Mouse (Mus musculus): Measurements from ENCODE around the gene Pax2.

DNA sequence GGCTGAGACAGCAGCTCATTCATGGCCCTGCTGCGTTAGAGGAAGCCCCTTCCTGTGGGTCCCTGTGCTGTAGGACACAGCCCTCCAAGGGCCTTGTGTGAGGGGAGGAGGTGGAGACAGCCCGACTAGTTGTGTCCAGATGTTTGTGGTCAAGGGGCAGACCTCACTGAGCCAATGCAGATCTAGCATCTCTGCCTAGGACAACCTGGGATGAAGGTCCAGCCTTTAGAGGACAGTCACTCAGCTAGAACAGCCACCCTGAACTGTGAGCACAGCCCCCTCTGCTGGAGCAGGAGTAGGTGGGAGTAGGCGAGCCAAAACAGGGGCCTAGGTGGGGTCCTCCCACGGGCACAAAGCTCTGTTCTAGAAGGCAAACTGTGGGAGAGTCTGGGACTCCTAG is 70.0 kb downstream of the Pax2 start:
- TF ChIP-seq POLR2A (IDR thresholded peaks at IDR 0.05; ENCODE audit: borderline replicate concordance, extremely low read depth, insufficient read depth, insufficient read length, poor library complexity, severe bottlenecking), result no peak
- peak; percentile 44; the same call in 1 of the 2 replicates for TF ChIP-seq CTCF (IDR thresholded peaks at IDR 0.05; ENCODE audit: borderline replicate concordance, extremely low read depth, insufficient read depth, insufficient read length)
